Mouse (Mus musculus) C2C12 (cell line): ENCODE measurements around the gene Fhit. TPM values are rescaled to one million over a fixed set of nuclear protein-coding genes. Genes with fewer than 3 reads are reported as not detected.

Experiments used
- H3K27me3 ChIP-seq: one replicate; pipeline ENCODE4 v1.6.1; 2011; ENCODE audit not compliant: control insufficient read depth, insufficient read depth, insufficient read length
- H3K36me3 ChIP-seq: one replicate; pipeline ENCODE4 v1.6.1; 2011; ENCODE audit not compliant: control insufficient read depth, insufficient read depth
- H3K4me3 ChIP-seq: one replicate; pipeline ENCODE4 v1.5.1; 2011; ENCODE audit warnings: mild to moderate bottlenecking, control low read depth; ENCODE audit not compliant: poor library complexity, insufficient read depth, severe bottlenecking
- H3K79me2 ChIP-seq: one replicate; pipeline ENCODE4 v1.6.1; 2011; ENCODE audit not compliant: control insufficient read depth, insufficient read depth
- H3K79me3 ChIP-seq: one replicate; pipeline ENCODE4 v1.6.1; 2011; ENCODE audit warnings: low read depth, control low read depth
- H3ac ChIP-seq: one replicate; pipeline ENCODE3; 2011; ENCODE audit warnings: low read depth; ENCODE audit not compliant: control insufficient read depth, insufficient read length
- CEBPB ChIP-seq: IDR thresholded peaks from one replicate; pipeline ENCODE4 v1.6.1; 2011; ENCODE audit warnings: low read depth, mild to moderate bottlenecking, control low read depth, moderate library complexity
- CTCF ChIP-seq: IDR thresholded peaks from one replicate; pipeline ENCODE4 v1.5.1; 2011; ENCODE audit not compliant: control insufficient read depth, insufficient read depth, insufficient read length
- FOSL1 ChIP-seq: IDR thresholded peaks from one replicate; pipeline ENCODE4 v1.8.0; 2011; ENCODE audit warnings: mild to moderate bottlenecking, low read length; ENCODE audit not compliant: poor library complexity, insufficient read depth, severe bottlenecking
- MAX ChIP-seq: IDR thresholded peaks from one replicate; pipeline ENCODE4 v1.6.1; 2011; ENCODE audit warnings: mild to moderate bottlenecking, control low read depth
- MYOD1 ChIP-seq: IDR thresholded peaks from one replicate; pipeline ENCODE4 v1.6.1; 2011; ENCODE audit warnings: low read depth; ENCODE audit not compliant: control insufficient read depth, insufficient read length
- MYOG ChIP-seq: IDR thresholded peaks from one replicate; pipeline ENCODE4 v1.6.1; 2011; ENCODE audit not compliant: control insufficient read depth, insufficient read length; ENCODE audit errors: extremely low read depth
- USF1 ChIP-seq: IDR thresholded peaks from one replicate; pipeline ENCODE4 v1.6.1; 2011; ENCODE audit warnings: low read depth, mild to moderate bottlenecking, control low read depth, moderate library complexity
- polyA plus RNA-seq: library from polyadenylated mRNA; unstranded; fragments of >200 nt; fragmentation: generic; extraction: Trizol; gene quantifications from one replicate; pipeline ENCODE4 v1.2.1, GENCODE M21; 2012; ENCODE audit warnings: missing spikeins

Fhit gene
- polyA plus RNA-seq, 1 experiment = not detected

DNA sequence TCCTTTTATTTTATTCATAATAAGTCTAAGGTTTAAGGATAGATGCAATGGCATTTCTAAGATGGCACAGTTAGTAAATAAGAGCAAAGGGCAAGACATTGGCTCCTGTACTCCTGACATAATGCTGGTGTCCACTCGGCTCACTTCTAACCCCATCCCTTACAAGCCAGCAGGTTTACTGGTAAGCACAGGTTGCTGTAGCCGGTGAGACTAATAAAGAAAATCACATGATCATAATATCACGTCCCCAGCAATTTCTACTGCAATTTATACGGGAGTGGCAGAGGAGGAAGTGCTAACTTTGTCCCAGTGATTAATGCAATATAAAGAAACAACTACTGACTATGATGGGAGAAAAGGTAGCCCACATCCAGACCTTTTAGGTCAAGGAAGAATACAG is 956.5 kb downstream of the Fhit start:
- TF ChIP-seq CTCF = no peak
- TF ChIP-seq MYOD1 = no peak
- TF ChIP-seq USF1 = no peak
- no peak for TF ChIP-seq FOSL1
- no peak for TF ChIP-seq MAX
- TF ChIP-seq MYOG = no peak
- TF ChIP-seq CEBPB = no peak
- H3K4me3 ChIP-seq = no peak overlapping the region
- no peaks in the 10 kb centered on the region for H3K27me3 ChIP-seq
- no peak overlapping the region for H3ac ChIP-seq
- no peaks in the 10 kb centered on the region for H3K36me3 ChIP-seq
- no peaks in the 10 kb centered on the region for H3K79me3 ChIP-seq
- H3K79me2 ChIP-seq = no peaks in the 10 kb centered on the region

DNA sequence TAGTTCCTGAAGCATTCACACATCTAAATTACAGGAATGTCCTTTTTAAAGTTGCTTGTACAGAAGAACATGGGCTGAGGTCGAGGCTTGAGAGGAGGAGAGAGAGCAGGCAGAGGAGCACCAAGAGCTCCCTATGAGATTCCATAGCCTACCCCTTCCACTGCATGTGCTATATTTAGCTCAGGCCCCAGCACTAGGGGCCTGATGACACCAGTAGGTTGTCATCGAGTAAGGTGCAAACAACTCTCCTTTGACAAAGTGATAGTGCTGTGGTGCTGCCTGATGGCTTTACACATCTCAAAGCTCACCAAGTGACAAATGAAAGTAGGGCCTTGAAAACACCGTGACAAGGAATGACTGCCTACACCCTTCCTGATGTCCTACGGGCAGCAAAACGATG is 967.7 kb downstream of the Fhit start:
- H3ac ChIP-seq = no peak overlapping the region
- H3K36me3 ChIP-seq = no peaks in the 10 kb centered on the region
- no peaks in the 10 kb centered on the region for H3K27me3 ChIP-seq
- no peaks in the 10 kb centered on the region for H3K79me3 ChIP-seq
- TF ChIP-seq CTCF = no peak
- no peak for TF ChIP-seq USF1
- no peak for TF ChIP-seq MYOD1
- no peak for TF ChIP-seq MAX
- no peak for TF ChIP-seq CEBPB
- H3K4me3 ChIP-seq = no peak overlapping the region
- no peaks in the 10 kb centered on the region for H3K79me2 ChIP-seq

DNA sequence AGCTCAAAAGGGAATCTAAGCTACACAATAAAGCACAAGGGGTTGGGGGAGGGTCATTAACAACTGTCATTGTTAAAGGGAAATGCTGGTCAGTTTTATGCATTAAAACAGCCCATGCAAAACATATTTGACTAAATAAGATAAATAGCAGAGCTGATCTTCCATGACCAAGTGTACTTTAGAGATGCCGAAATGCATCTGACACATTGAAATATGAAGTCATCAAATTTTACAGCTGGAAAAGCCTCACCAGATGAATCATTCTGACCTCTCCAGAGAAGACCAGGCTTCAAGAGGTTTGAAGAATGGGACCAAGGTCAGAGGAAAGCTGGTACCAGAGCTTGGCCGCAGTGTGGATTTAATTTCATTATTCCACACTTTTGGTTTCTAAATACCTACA is 990.1 kb downstream of the Fhit start:
- Histone ChIP-seq H3K79me2 (no peaks in the 10 kb centered on the region), H3K79me3 (no peaks in the 10 kb centered on the region), H3K36me3 (no peaks in the 10 kb centered on the region), H3K27me3 (no peaks in the 10 kb centered on the region), H3K4me3 (no peak overlapping the region), H3ac (no peak overlapping the region)
- TF ChIP-seq CTCF (no peak), CEBPB (no peak), MAX (no peak), USF1 (no peak)

DNA sequence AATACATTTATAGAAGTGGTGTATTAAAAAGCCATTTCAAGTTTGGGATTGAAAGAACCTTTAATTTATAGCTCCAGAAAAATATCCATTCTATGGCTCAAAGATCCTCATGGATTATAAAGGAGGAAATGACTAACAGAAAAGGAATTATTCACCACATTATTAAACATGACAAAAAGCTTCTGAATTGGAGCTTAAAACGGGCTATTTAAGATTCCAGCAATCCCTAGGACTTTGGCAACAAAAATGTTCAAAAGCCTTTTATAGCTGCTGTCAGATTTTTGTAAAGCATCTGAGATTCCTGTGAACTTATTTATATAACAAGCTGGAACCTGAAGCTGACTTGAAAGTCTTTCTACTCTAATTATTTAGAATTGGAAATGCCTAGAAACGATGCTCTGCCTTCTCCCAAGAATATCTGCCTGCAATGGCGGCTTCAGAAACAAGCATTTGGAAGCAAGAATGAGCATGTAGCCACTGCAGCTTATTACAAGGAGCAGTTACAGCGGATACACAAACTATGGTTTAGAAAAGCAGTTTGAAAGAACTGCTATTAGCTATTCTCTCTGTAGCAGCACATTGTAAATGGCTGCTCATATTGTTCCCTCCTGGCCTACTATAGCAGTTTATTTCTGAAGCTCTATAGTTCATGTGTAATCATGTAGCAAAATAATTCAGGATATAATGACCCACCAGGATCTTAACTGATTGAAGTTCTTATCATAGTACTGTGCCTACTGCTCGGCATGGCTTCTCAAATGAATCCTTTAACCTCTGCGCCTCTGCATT is 995.0 kb downstream of the Fhit start:
- Histone ChIP-seq H3K79me2 (no peaks in the 10 kb centered on the region), H3K79me3 (no peaks in the 10 kb centered on the region), H3ac (no peak overlapping the region), H3K36me3 (no peaks in the 10 kb centered on the region), H3K4me3 (no peak overlapping the region), H3K27me3 (no peaks in the 10 kb centered on the region)
- TF ChIP-seq MYOG (no peak), MYOD1 (no peak), USF1 (no peak), CTCF (no peak), MAX (no peak), CEBPB (no peak), FOSL1 (no peak)

DNA sequence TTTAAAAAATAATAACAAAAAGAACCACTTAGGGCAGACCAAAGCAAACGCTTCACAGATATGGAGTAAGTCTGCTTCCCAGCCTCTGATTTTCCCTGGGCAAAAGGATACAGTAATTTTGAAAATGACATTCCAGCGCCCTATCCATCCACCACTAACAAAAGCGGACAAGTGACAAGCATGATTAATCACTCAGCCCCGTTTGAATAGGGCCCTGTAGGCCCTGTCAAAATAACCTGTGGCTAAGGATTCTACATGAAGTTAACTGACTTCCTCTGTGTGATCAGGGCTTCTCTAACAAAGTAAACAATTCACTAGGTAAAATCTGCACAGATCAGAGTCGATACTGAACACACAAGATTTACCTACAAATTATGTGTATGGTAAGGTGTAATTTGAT is 1012.0 kb downstream of the Fhit start:
- no peak overlapping the region for H3ac ChIP-seq
- H3K27me3 ChIP-seq = no peaks in the 10 kb centered on the region
- no peaks in the 10 kb centered on the region for H3K79me2 ChIP-seq
- H3K4me3 ChIP-seq = no peak overlapping the region
- TF ChIP-seq MYOD1 (no peak), FOSL1 (no peak), MAX (no peak), MYOG (no peak), CEBPB (no peak), USF1 (no peak), CTCF (no peak)
- H3K36me3 ChIP-seq = no peaks in the 10 kb centered on the region
- H3K79me3 ChIP-seq = no peaks in the 10 kb centered on the region

GRCm38 (mm10) chr14:10139311-10139710 is 1022.5 kb downstream of the Fhit start:
- no peak for TF ChIP-seq MAX
- no peak for TF ChIP-seq CTCF
- no peak for TF ChIP-seq MYOD1
- TF ChIP-seq FOSL1 = no peak
- TF ChIP-seq CEBPB = no peak
- no peak for TF ChIP-seq USF1
- no peak for TF ChIP-seq MYOG
- no peak overlapping the region for H3K4me3 ChIP-seq

More at GRCm38 (mm10) chr14:10139311-10139710, 1022.5 kb downstream of the Fhit start:
- no peaks in the 10 kb centered on the region for H3K36me3 ChIP-seq
- H3K27me3 ChIP-seq = no peaks in the 10 kb centered on the region
- H3K79me2 ChIP-seq = no peaks in the 10 kb centered on the region
- H3ac ChIP-seq = no peak overlapping the region
- H3K79me3 ChIP-seq = no peaks in the 10 kb centered on the region
